Mouse (Mus musculus): ENCODE measurements around the gene Srgn.

DNA sequence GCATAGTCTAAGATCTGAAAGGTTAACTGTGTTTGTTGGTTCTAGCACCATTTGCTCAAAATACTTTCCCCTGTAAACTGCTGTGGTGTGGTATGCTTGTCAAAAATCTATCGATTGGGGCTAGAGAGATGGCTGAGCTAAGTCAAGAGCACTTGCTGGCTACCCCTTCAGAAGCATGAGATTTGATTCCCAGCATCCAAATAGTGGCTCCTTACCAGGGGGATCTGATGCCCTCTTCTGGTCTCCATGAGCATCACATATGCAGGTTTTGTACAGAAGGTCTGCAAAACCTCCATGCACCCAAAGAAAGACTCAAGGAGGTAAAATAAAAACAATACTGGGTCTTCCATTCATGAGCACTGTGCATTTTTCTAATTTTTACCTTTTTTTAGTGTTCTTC is 39.0 kb downstream of the Srgn start:
- TF ChIP-seq POLR2A (IDR thresholded peaks at IDR 0.05; ENCODE audit: borderline replicate concordance, extremely low read depth, low read depth, low read length) = no peak
- peak; percentile 33 for TF ChIP-seq CTCF (IDR thresholded peaks at IDR 0.05; ENCODE audit: insufficient read depth, low read length)
